Mouse (Mus musculus): ENCODE measurements around the gene Vps53. TPM values are rescaled to one million over a fixed set of nuclear protein-coding genes. Genes with fewer than 3 reads are reported as not detected.
"Not testable (repeated sequence)": the region's sequence is repeated elsewhere in the genome, so short reads cannot be mapped to it uniquely, and the experiment has no call there.

Vps53 gene
- polyA plus RNA-seq, 1 experiment from 2014 or later = 17.2 TPM

- H3K4me1 ChIP-seq (replicated peaks) = peaks cover 20% of the 10 kb centered on the region
- WGBS (ENCODE audit: insufficient replicate concordance) = under 1% methylated on average over 99 of the region's 112 CpGs
- H3K4me3 ChIP-seq (replicated peaks) = peak within 1 kb of the TSS; percentile 67
- peak; percentile 83 for ATAC-seq (ENCODE audit: low read depth)
- H3K4me2 ChIP-seq = peak within 1 kb of the TSS; percentile 92
- DNase-seq = peak; percentile 76
- peak within 1 kb of the TSS; percentile 71 for H3K9ac ChIP-seq
- H3K27me3 ChIP-seq = peaks cover 57% of the 10 kb centered on the region
- H3K9me3 ChIP-seq (replicated peaks) = no peaks in the 10 kb centered on the region
- H3K36me3 ChIP-seq = no peaks in the 10 kb centered on the region
- no peak within 1 kb of the TSS for H3K27ac ChIP-seq
Measured at GRCm38 (mm10) chr11:76027139-76028071, 152.0 kb downstream of the Vps53 start, which contains the start of gene Rflnb. Gene Rflnb (minus strand): TSS chr11:76027782.

- WGBS (ENCODE audit: insufficient replicate concordance) = 16% methylated on average over 10 of the region's 14 CpGs
- Histone ChIP-seq H3K4me1 (replicated peaks) (peaks cover 20% of the 10 kb centered on the region), H3K4me3 (replicated peaks) (peak overlapping the region; percentile 67), H3K9me3 (replicated peaks) (no peaks in the 10 kb centered on the region), H3K9ac (peak overlapping the region; percentile 71), H3K27ac (no peak overlapping the region), H3K4me2 (peak overlapping the region; percentile 92), H3K27me3 (peaks cover 57% of the 10 kb centered on the region), H3K36me3 (no peaks in the 10 kb centered on the region)
- no peak for DNase-seq
- no peak for ATAC-seq (ENCODE audit: low read depth)
Measured at GRCm38 (mm10) chr11:76026527-76027138, 152.8 kb downstream of the Vps53 start.

- Histone ChIP-seq H3K4me3 (replicated peaks) (no peak overlapping the region), H3K27me3 (peaks cover 50% of the 10 kb centered on the region), H3K36me3 (no peaks in the 10 kb centered on the region), H3K9me3 (replicated peaks) (no peaks in the 10 kb centered on the region), H3K4me1 (replicated peaks) (peaks cover 20% of the 10 kb centered on the region), H3K9ac (no peak overlapping the region), H3K4me2 (no peak overlapping the region), H3K27ac (no peak overlapping the region)
- DNase-seq = no peak
- ATAC-seq (ENCODE audit: low read depth) = no peak
- 40% methylated on average over 7 of the region's 7 CpGs for WGBS (ENCODE audit: insufficient replicate concordance)
Measured at GRCm38 (mm10) chr11:76025080-76025583, 154.3 kb downstream of the Vps53 start.

- Histone ChIP-seq H3K4me1 (replicated peaks) (no peaks in the 10 kb centered on the region), H3K27ac (no peak overlapping the region), H3K27me3 (peaks cover 14% of the 10 kb centered on the region), H3K36me3 (no peaks in the 10 kb centered on the region), H3K9me3 (replicated peaks) (no peaks in the 10 kb centered on the region), H3K4me2 (no peak overlapping the region), H3K4me3 (replicated peaks) (no peak overlapping the region), H3K9ac (no peak overlapping the region)
- ATAC-seq (ENCODE audit: low read depth) (no peak), DNase-seq (no peak)
- 70% methylated on average over 9 of the region's 9 CpGs for WGBS (ENCODE audit: insufficient replicate concordance)
Measured at GRCm38 (mm10) chr11:76020916-76021315, 158.5 kb downstream of the Vps53 start.

- Histone ChIP-seq H3K9ac (no peak overlapping the region), H3K4me1 (replicated peaks) (no peaks in the 10 kb centered on the region), H3K4me3 (replicated peaks) (no peak overlapping the region), H3K27ac (no peak overlapping the region), H3K27me3 (peaks cover 4% of the 10 kb centered on the region; the same call in 1 of the 2 replicates), H3K9me3 (replicated peaks) (no peaks in the 10 kb centered on the region), H3K36me3 (no peaks in the 10 kb centered on the region), H3K4me2 (no peak overlapping the region)
- no peak for DNase-seq
- ATAC-seq (ENCODE audit: low read depth) = no peak
- WGBS (ENCODE audit: insufficient replicate concordance) = 65% methylated on average over 4 of the region's 4 CpGs
Measured at GRCm38 (mm10) chr11:76019879-76020278, 159.6 kb downstream of the Vps53 start.

GRCm38 (mm10) chr11:76015814-76016213, 163.6 kb downstream of the Vps53 start:
- Histone ChIP-seq H3K9me3 (replicated peaks) (no peaks in the 10 kb centered on the region), H3K4me2 (no peak overlapping the region), H3K4me1 (replicated peaks) (no peaks in the 10 kb centered on the region), H3K9ac (no peak overlapping the region), H3K4me3 (replicated peaks) (no peak overlapping the region), H3K27ac (no peak overlapping the region), H3K36me3 (no peaks in the 10 kb centered on the region), H3K27me3 (no peaks in the 10 kb centered on the region)
- WGBS (ENCODE audit: insufficient replicate concordance) = 64% methylated on average over 4 of the region's 4 CpGs
- no peak for ATAC-seq (ENCODE audit: low read depth)
- DNase-seq = no peak

- DNase-seq = no peak
- no peak overlapping the region for H3K9ac ChIP-seq
- no peaks in the 10 kb centered on the region for H3K9me3 ChIP-seq (replicated peaks)
- H3K4me2 ChIP-seq = no peak overlapping the region
- H3K27me3 ChIP-seq = no peaks in the 10 kb centered on the region
- no peak overlapping the region for H3K4me3 ChIP-seq (replicated peaks)
- 68% methylated on average over 6 of the region's 6 CpGs for WGBS (ENCODE audit: insufficient replicate concordance)
- ATAC-seq (ENCODE audit: low read depth) = no peak
- no peak overlapping the region for H3K27ac ChIP-seq
- no peaks in the 10 kb centered on the region for H3K36me3 ChIP-seq
- no peaks in the 10 kb centered on the region for H3K4me1 ChIP-seq (replicated peaks)
Measured at GRCm38 (mm10) chr11:76015251-76015650, 164.2 kb downstream of the Vps53 start.

- Histone ChIP-seq H3K27ac (no peak overlapping the region), H3K9me3 (replicated peaks) (no peaks in the 10 kb centered on the region), H3K36me3 (no peaks in the 10 kb centered on the region), H3K27me3 (no peaks in the 10 kb centered on the region), H3K4me3 (replicated peaks) (no peak overlapping the region), H3K4me2 (no peak overlapping the region), H3K4me1 (replicated peaks) (no peaks in the 10 kb centered on the region), H3K9ac (no peak overlapping the region)
- DNase-seq (no peak), ATAC-seq (ENCODE audit: low read depth) (no peak)
- 47% methylated on average over 9 of the region's 9 CpGs for WGBS (ENCODE audit: insufficient replicate concordance)
Measured at GRCm38 (mm10) chr11:76010838-76011624, 168.4 kb downstream of the Vps53 start.

- ATAC-seq (ENCODE audit: low read depth) = no peak
- H3K9ac ChIP-seq = no peak overlapping the region
- no peak for DNase-seq
- H3K27me3 ChIP-seq = no peaks in the 10 kb centered on the region
- H3K4me1 ChIP-seq (replicated peaks) = no peaks in the 10 kb centered on the region
- WGBS (ENCODE audit: insufficient replicate concordance) = 54% methylated on average over 6 of the region's 6 CpGs
- no peak overlapping the region for H3K4me2 ChIP-seq
- no peaks in the 10 kb centered on the region for H3K9me3 ChIP-seq (replicated peaks)
- H3K4me3 ChIP-seq (replicated peaks) = no peak overlapping the region
- no peaks in the 10 kb centered on the region for H3K36me3 ChIP-seq
- H3K27ac ChIP-seq = no peak overlapping the region
Measured at GRCm38 (mm10) chr11:76009101-76009500, 170.3 kb downstream of the Vps53 start.

GRCm38 (mm10) chr11:76008162-76008561, 171.3 kb downstream of the Vps53 start:
- Histone ChIP-seq H3K9me3 (replicated peaks) (no peaks in the 10 kb centered on the region), H3K27me3 (0 out of 2 replicates have a peak, but pooled peaks cover 2% of the 10 kb centered on the region), H3K9ac (no peak overlapping the region), H3K27ac (no peak overlapping the region), H3K4me1 (replicated peaks) (no peaks in the 10 kb centered on the region), H3K36me3 (no peaks in the 10 kb centered on the region), H3K4me2 (no peak overlapping the region), H3K4me3 (replicated peaks) (no peak overlapping the region)
- ATAC-seq (ENCODE audit: low read depth) (no peak), DNase-seq (no peak)
- 76% methylated on average over 2 of the region's 2 CpGs for WGBS (ENCODE audit: insufficient replicate concordance)

- H3K9ac ChIP-seq; H3K9me3 ChIP-seq (replicated peaks); H3K4me2 ChIP-seq; H3K4me3 ChIP-seq (replicated peaks); H3K4me1 ChIP-seq (replicated peaks); H3K36me3 ChIP-seq; DNase-seq; ATAC-seq (ENCODE audit: low read depth); H3K27ac ChIP-seq: not testable (repeated sequence)
- WGBS (ENCODE audit: insufficient replicate concordance) = 70% methylated on average over 7 of the region's 7 CpGs
- peaks cover 19% of the 10 kb centered on the region for H3K27me3 ChIP-seq
Measured at GRCm38 (mm10) chr11:76004276-76004675, 175.2 kb downstream of the Vps53 start.

Data from liver, embryonic 13.5 days (tissue).